Mouse (Mus musculus) midbrain, embryonic 11.5 days (tissue): Measurements from ENCODE around the gene Pomc. TPM values are rescaled to one million over a fixed set of nuclear protein-coding genes. Genes with fewer than 3 reads are reported as not detected.
A peak's percentile ranks its signal among the peaks of the same experiment; 100 is the strongest.

Source experiments
- ATAC-seq: fragments of 200-750 bp; cut with Nextera tagmentation; 2 replicates; pipeline ENCODE4 v1.8.0; 2017; ENCODE audit warnings: moderate TSS enrichment, moderate library complexity; ENCODE audit not compliant: low FRiP score
- DNase-seq: peaks from one replicate; pipeline ENCODE4 v3.0.0; 2015; ENCODE audit warnings: low spot score; ENCODE audit errors: missing footprints
- H3K27ac ChIP-seq: fragments of 300-500 bp; sonication (generic); 2 replicates; pipeline ENCODE4 v1.5.1; 2014; ENCODE audit warnings: low read depth, low read length
- H3K27me3 ChIP-seq: fragments of 300-500 bp; sonication (generic); 2 replicates; pipeline ENCODE4 v1.6.1; 2014; ENCODE audit warnings: mild to moderate bottlenecking, low read length, moderate library complexity, mixed read lengths; ENCODE audit not compliant: control insufficient read depth, insufficient read depth
- H3K36me3 ChIP-seq: fragments of 300-500 bp; sonication (generic); 2 replicates; pipeline ENCODE4 v1.6.1; 2014; ENCODE audit warnings: mild to moderate bottlenecking, low read length, moderate library complexity, mixed read lengths; ENCODE audit not compliant: control insufficient read depth, insufficient read depth
- H3K4me1 ChIP-seq: fragments of 300-500 bp; sonication (generic); 2 replicates; pipeline ENCODE4 v1.6.1; 2014; ENCODE audit warnings: low read length; ENCODE audit not compliant: control insufficient read depth, insufficient read depth
- H3K4me2 ChIP-seq: fragments of 300-500 bp; sonication (generic); 2 replicates; pipeline ENCODE4 v1.6.1; 2014; ENCODE audit warnings: mild to moderate bottlenecking, moderate library complexity
- H3K4me3 ChIP-seq: fragments of 300-500 bp; sonication (generic); 2 replicates; pipeline ENCODE4 v1.5.1; 2014; ENCODE audit warnings: low read depth, low read length
- H3K9ac ChIP-seq: fragments of 300-500 bp; sonication (generic); 2 replicates; pipeline ENCODE4 v1.6.1; 2014; ENCODE audit warnings: low read length
- H3K9me3 ChIP-seq: fragments of 300-500 bp; sonication (generic); 2 replicates; pipeline ENCODE4 v1.6.1; 2016; ENCODE audit warnings: low read length; ENCODE audit not compliant: control insufficient read depth
- WGBS: fragments of 180-500 bp; shearing (Covaris S2); extraction: QIAGEN DNeasy Blood & Tissue Kit; methylation state at CpG from one replicate; pipeline ENCODE4 v1.1.7; 2014; 5-methylcytosine and 5-hydroxymethylcytosine counted together
- polyA plus RNA-seq: library from polyadenylated mRNA; unstranded; fragments of >200 nt; fragmentation: Nextera tagmentation; extraction: Ambion mirVana; gene quantifications from 2 replicates; pipeline ENCODE4 v1.2.1, GENCODE M21; 2014

Pomc gene
- polyA plus RNA-seq, 1 experiment from 2014 or later, result 6.9 TPM

- H3K4me2 ChIP-seq, result peak overlapping the region; percentile 76
- H3K9ac ChIP-seq, result no peak overlapping the region
- no peaks in the 10 kb centered on the region for H3K9me3 ChIP-seq
- H3K27ac ChIP-seq, result no peak overlapping the region
- H3K4me1 ChIP-seq, result peaks cover 7% of the 10 kb centered on the region; the same call in 1 of the 2 replicates
- no peak for DNase-seq
- no peaks in the 10 kb centered on the region; the same call in 1 of the 2 replicates for H3K36me3 ChIP-seq
- no peak for ATAC-seq
- no peaks in the 10 kb centered on the region; the same call in 1 of the 2 replicates for H3K27me3 ChIP-seq
- WGBS, result 24% methylated on average over 6 of the region's 6 CpGs
- peak overlapping the region; percentile 35; the same call in 1 of the 2 replicates for H3K4me3 ChIP-seq
These were observed 27.5 kb downstream of the Pomc start for GRCm38 (mm10) chr12:3982257-3982656.

DNA sequence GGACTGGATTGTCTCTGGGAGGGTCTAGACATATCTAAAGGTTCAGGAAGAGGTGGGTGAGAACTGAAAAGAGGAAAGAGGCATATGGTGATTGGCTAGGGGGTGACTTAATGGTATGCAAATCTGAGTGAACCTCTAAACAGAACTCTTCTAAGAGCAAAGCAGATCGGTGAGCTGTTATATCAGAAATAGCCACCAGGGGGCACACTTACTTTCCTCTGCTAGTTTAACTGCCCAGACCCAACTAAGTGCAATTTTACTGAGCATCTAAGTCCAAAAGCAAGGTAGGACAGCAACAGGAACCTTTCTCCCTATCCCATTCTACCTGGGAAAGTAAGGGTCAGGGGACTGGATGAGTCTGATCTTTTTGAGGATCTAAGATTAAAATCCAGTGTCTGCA lies 29.0 kb downstream of the Pomc start:
- H3K36me3 ChIP-seq, result no peaks in the 10 kb centered on the region
- 0% methylated on average over 1 of the region's 1 CpGs for WGBS
- no peaks in the 10 kb centered on the region; the same call in 1 of the 2 replicates for H3K27me3 ChIP-seq
- peak; percentile 99 for DNase-seq
- H3K27ac ChIP-seq, result no peak overlapping the region
- H3K4me3 ChIP-seq, result no peak overlapping the region
- H3K4me2 ChIP-seq, result no peak overlapping the region
- H3K9ac ChIP-seq, result no peak overlapping the region
- peaks cover 7% of the 10 kb centered on the region; the same call in 1 of the 2 replicates for H3K4me1 ChIP-seq
- ATAC-seq, result 0 out of 2 replicates have a peak, but pooled peaks have one; percentile 4
- H3K9me3 ChIP-seq, result no peaks in the 10 kb centered on the region

GRCm38 (mm10) chr12:3984446-3984845 lies 29.7 kb downstream of the Pomc start:
- Histone ChIP-seq H3K36me3 (no peaks in the 10 kb centered on the region), H3K4me1 (peaks cover 7% of the 10 kb centered on the region; the same call in 1 of the 2 replicates), H3K4me3 (no peak overlapping the region), H3K27me3 (no peaks in the 10 kb centered on the region; the same call in 1 of the 2 replicates), H3K9me3 (no peaks in the 10 kb centered on the region), H3K27ac (no peak overlapping the region), H3K4me2 (no peak overlapping the region), H3K9ac (no peak overlapping the region)
- WGBS, result 86% methylated on average over 9 of the region's 9 CpGs
- ATAC-seq (no peak), DNase-seq (no peak)

GRCm38 (mm10) chr12:3989943-3990342 lies 35.2 kb downstream of the Pomc start:
- no peaks in the 10 kb centered on the region for H3K36me3 ChIP-seq
- no peak overlapping the region for H3K27ac ChIP-seq
- 47% methylated on average over 2 of the region's 2 CpGs for WGBS
- H3K4me2 ChIP-seq, result no peak overlapping the region
- ATAC-seq (no peak), DNase-seq (no peak)
- no peaks in the 10 kb centered on the region for H3K9me3 ChIP-seq
- no peaks in the 10 kb centered on the region for H3K27me3 ChIP-seq
- H3K4me1 ChIP-seq, result no peaks in the 10 kb centered on the region
- H3K4me3 ChIP-seq, result no peak overlapping the region
- no peak overlapping the region for H3K9ac ChIP-seq

DNA sequence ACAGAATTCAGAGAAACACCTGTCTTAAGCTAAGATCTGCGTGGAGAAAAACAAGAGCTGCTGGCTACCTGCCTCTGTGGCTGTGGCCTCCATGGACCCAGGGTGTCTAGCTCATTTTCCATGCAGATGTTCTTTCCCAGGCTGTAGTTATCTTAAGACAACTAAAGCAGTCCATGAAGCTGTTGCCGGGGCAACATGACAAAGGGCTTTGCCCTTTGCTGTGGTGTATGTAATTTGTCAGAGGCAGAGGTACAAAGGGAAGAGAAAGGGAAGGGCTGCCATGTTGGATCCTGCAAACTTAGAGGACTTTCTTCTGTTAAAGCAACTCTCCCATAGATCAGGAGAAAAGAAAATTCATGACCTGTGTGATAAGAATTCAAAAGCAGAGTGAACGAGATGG lies 36.3 kb downstream of the Pomc start:
- Histone ChIP-seq H3K9ac (no peak overlapping the region), H3K4me2 (no peak overlapping the region), H3K4me1 (no peaks in the 10 kb centered on the region), H3K36me3 (no peaks in the 10 kb centered on the region), H3K27me3 (no peaks in the 10 kb centered on the region), H3K27ac (no peak overlapping the region), H3K9me3 (no peaks in the 10 kb centered on the region), H3K4me3 (no peak overlapping the region)
- DNase-seq, result no peak
- ATAC-seq, result no peak
- WGBS, result 80% methylated on average over 3 of the region's 3 CpGs

DNA sequence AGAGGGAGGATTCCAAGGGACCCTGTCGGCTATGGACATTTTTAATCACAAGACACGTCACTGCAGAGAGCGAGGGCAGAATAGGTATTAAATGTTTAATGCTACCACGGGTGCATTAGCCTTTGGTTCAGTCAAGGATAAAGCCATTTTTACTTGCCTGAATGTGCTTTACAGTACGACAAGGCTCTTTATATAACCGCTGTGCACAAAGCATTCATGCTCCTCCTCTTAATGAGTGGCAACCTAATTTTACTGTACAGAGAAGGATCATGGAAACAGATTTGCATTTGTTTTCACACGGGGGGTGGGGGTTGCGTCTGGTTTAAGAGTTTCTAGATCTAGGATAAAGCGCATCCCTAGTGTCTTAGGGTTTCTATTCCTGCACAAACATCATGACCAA lies 42.0 kb downstream of the Pomc start:
- H3K4me1 ChIP-seq, result no peaks in the 10 kb centered on the region
- no peak for DNase-seq
- no peak overlapping the region for H3K27ac ChIP-seq
- no peaks in the 10 kb centered on the region for H3K9me3 ChIP-seq
- no peak for ATAC-seq
- H3K9ac ChIP-seq, result no peak overlapping the region
- H3K4me3 ChIP-seq, result no peak overlapping the region
- H3K4me2 ChIP-seq, result no peak overlapping the region
- no peaks in the 10 kb centered on the region for H3K36me3 ChIP-seq
- WGBS, result 91% methylated on average over 9 of the region's 9 CpGs
- H3K27me3 ChIP-seq, result no peaks in the 10 kb centered on the region

DNA sequence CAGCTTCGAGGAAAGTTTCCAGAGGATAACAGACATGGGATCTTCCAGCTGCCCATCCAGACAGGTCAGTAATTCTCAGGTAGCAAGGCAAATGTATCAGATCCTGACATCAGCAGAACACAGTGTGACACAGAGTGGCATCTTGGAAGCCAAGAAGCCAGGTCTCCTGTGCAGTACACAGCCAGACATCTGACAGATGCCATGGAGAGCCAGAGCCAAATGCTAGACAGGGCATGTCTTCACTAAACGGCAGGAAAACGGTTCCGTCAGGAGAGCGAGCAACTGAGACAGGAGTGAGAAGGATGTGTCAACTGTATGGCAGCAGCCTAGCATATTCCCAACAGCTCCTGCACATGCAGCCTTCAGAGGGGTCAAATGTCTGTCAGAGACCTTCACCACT lies 45.7 kb downstream of the Pomc start:
- no peak for DNase-seq
- WGBS, result 94% methylated on average over 5 of the region's 5 CpGs
- ATAC-seq, result no peak
- Histone ChIP-seq H3K36me3 (no peaks in the 10 kb centered on the region), H3K4me1 (0 out of 2 replicates have a peak, but pooled peaks cover 4% of the 10 kb centered on the region), H3K27ac (no peak overlapping the region), H3K4me3 (no peak overlapping the region), H3K9me3 (no peaks in the 10 kb centered on the region), H3K4me2 (no peak overlapping the region), H3K27me3 (no peaks in the 10 kb centered on the region), H3K9ac (no peak overlapping the region)

GRCm38 (mm10) chr12:4004648-4005047 lies 49.9 kb downstream of the Pomc start:
- WGBS, result 6% methylated on average over 6 of the region's 6 CpGs

GRCm38 (mm10) chr12:4006079-4006478 lies 51.3 kb downstream of the Pomc start:
- Histone ChIP-seq H3K27ac (no peak overlapping the region), H3K27me3 (no peaks in the 10 kb centered on the region), H3K9me3 (no peaks in the 10 kb centered on the region), H3K36me3 (no peaks in the 10 kb centered on the region), H3K4me1 (peaks cover 8% of the 10 kb centered on the region; the same call in 1 of the 2 replicates), H3K4me2 (no peak overlapping the region), H3K9ac (no peak overlapping the region), H3K4me3 (no peak overlapping the region)
- DNase-seq, result no peak
- WGBS, result 87% methylated on average over 7 of the region's 7 CpGs
- ATAC-seq, result no peak

More at GRCm38 (mm10) chr12:4004648-4005047, 49.9 kb downstream of the Pomc start:
- Histone ChIP-seq H3K36me3 (no peaks in the 10 kb centered on the region), H3K9me3 (no peaks in the 10 kb centered on the region), H3K4me1 (peaks cover 7% of the 10 kb centered on the region; the same call in 1 of the 2 replicates), H3K4me3 (no peak overlapping the region), H3K4me2 (no peak overlapping the region), H3K27me3 (no peaks in the 10 kb centered on the region), H3K9ac (no peak overlapping the region), H3K27ac (no peak overlapping the region)
- DNase-seq (no peak), ATAC-seq (no peak)
